ENCODE assay signal across 20 mouse cellular contexts in genomic region chr14:103587208-103587900, GRCm38 (mm10).
DNase-seq lines count a peak whose midpoint lies in the region; ATAC-seq lines count a peak whose summit lies in the region.
"Had no signal": no experiment of that assay in that cellular context is flagged by ENCODE, and none has a peak within 500 bp of the region (broad histone marks: within the 10 kb centered on the region; RNA-seq: fewer than 3 reads in every experiment).

No protein-coding gene starts in this region.

- H3K9me3 ChIP-seq in midbrain, embryonic 13.5 days: no peaks in the 10 kb centered on the region
- no peaks in the 10 kb centered on the region for H3K9me3 ChIP-seq in midbrain, embryonic 10.5 days (replicated peaks)
- H3K9me3 ChIP-seq in forebrain, embryonic 12.5 days: no peaks in the 10 kb centered on the region
- no peaks in the 10 kb centered on the region for H3K9me3 ChIP-seq in forebrain, embryonic 15.5 days
- no peaks in the 10 kb centered on the region for H3K9me3 ChIP-seq in neural tube, embryonic 14.5 days (ENCODE audit: control insufficient read depth, low read length)
- H3K9me3 ChIP-seq: embryonic facial prominence, embryonic 15.5 days; heart, embryonic 15.5 days had no signal

- 68% methylated on average over 10 of the region's 10 CpGs for WGBS in midbrain, embryonic 13.5 days
- WGBS in midbrain, embryonic 10.5 days: 75% methylated on average over 10 of the region's 10 CpGs
- 51% methylated on average over 10 of the region's 10 CpGs for WGBS in forebrain, embryonic 12.5 days
- WGBS in forebrain, embryonic 15.5 days: 32% methylated on average over 10 of the region's 10 CpGs
- 35% methylated on average over 10 of the region's 10 CpGs for WGBS in neural tube, embryonic 14.5 days

- H3K9ac ChIP-seq in midbrain, embryonic 13.5 days (replicated peaks): no peak overlapping the region
- no peak overlapping the region for H3K9ac ChIP-seq in forebrain, embryonic 12.5 days
- H3K9ac ChIP-seq in forebrain, embryonic 15.5 days (replicated peaks): no peak overlapping the region
- H3K9ac ChIP-seq in neural tube, embryonic 14.5 days (replicated peaks; ENCODE audit: low read depth, low read length): no peak overlapping the region
- H3K9ac ChIP-seq: embryonic facial prominence, embryonic 15.5 days; heart, embryonic 15.5 days; hindbrain, embryonic 14.5 days had no signal

- 0 out of 2 replicates have a peak, but pooled peaks have one; percentile 20 for ATAC-seq in midbrain, embryonic 13.5 days
- peak; percentile 72 for ATAC-seq in forebrain, embryonic 12.5 days (ENCODE audit: low FRiP score)
- ATAC-seq in forebrain, embryonic 15.5 days (replicated peaks): peak; percentile 57
- peak; percentile 44; the same call in 1 of the 2 replicates for ATAC-seq in neural tube, embryonic 14.5 days (ENCODE audit: low read depth)
- ATAC-seq: activated CD4-positive, CD25-positive, alpha-beta regulatory T cell, adult 4 months; intestine, embryonic 16.5 days; Patski had no signal

- no peaks in the 10 kb centered on the region for H3K36me3 ChIP-seq in midbrain, embryonic 13.5 days
- H3K36me3 ChIP-seq in midbrain, embryonic 10.5 days: no peaks in the 10 kb centered on the region
- no peaks in the 10 kb centered on the region for H3K36me3 ChIP-seq in forebrain, embryonic 12.5 days (replicated peaks)
- H3K36me3 ChIP-seq in forebrain, embryonic 15.5 days: no peaks in the 10 kb centered on the region
- H3K36me3 ChIP-seq in neural tube, embryonic 14.5 days (ENCODE audit: control insufficient read depth, insufficient read depth, low read length): no peaks in the 10 kb centered on the region
- H3K36me3 ChIP-seq: embryonic facial prominence, embryonic 15.5 days; heart, embryonic 15.5 days had no signal

- H3K27ac ChIP-seq in midbrain, embryonic 13.5 days: no peak overlapping the region
- H3K27ac ChIP-seq in midbrain, embryonic 10.5 days (replicated peaks): no peak overlapping the region
- H3K27ac ChIP-seq in forebrain, embryonic 12.5 days: no peak overlapping the region
- H3K27ac ChIP-seq in forebrain, embryonic 15.5 days (replicated peaks): 0 out of 2 replicates have a peak overlapping the region, but pooled peaks have one; percentile 16
- no peak overlapping the region for H3K27ac ChIP-seq in neural tube, embryonic 14.5 days (ENCODE audit: low read depth, low read length)
- H3K27ac ChIP-seq: embryonic facial prominence, embryonic 15.5 days; heart, embryonic 15.5 days; hindbrain, embryonic 14.5 days had no signal

- H3K4me3 ChIP-seq in midbrain, embryonic 13.5 days (replicated peaks): no peak overlapping the region
- no peak overlapping the region for H3K4me3 ChIP-seq in midbrain, embryonic 10.5 days
- no peak overlapping the region for H3K4me3 ChIP-seq in forebrain, embryonic 12.5 days (replicated peaks)
- no peak overlapping the region for H3K4me3 ChIP-seq in forebrain, embryonic 15.5 days
- no peak overlapping the region for H3K4me3 ChIP-seq in neural tube, embryonic 14.5 days (ENCODE audit: low read depth, low read length)
- H3K4me3 ChIP-seq: embryonic facial prominence, embryonic 15.5 days; erythroblast, embryonic 14.5 days; heart, embryonic 15.5 days had no signal

- no peaks in the 10 kb centered on the region for H3K4me1 ChIP-seq in midbrain, embryonic 13.5 days (replicated peaks)
- H3K4me1 ChIP-seq in midbrain, embryonic 10.5 days: no peaks in the 10 kb centered on the region
- H3K4me1 ChIP-seq in forebrain, embryonic 12.5 days: peaks cover 7% of the 10 kb centered on the region; the same call in 1 of the 2 replicates
- H3K4me1 ChIP-seq in forebrain, embryonic 15.5 days: peaks cover 6% of the 10 kb centered on the region
- 0 out of 2 replicates have a peak, but pooled peaks cover 9% of the 10 kb centered on the region for H3K4me1 ChIP-seq in neural tube, embryonic 14.5 days (ENCODE audit: control insufficient read depth, insufficient read depth, low read length)
- H3K4me1 ChIP-seq: embryonic facial prominence, embryonic 15.5 days; heart, embryonic 15.5 days had no signal

- no peak for DNase-seq in midbrain, embryonic 10.5 days (ENCODE audit: low spot score)
- no peak for DNase-seq in cerebellum, postnatal 36 days
- DNase-seq in adrenal gland, postnatal 36 days: no peak
- DNase-seq: cerebellum, adult 2 months; embryo, embryonic 11 days; heart, adult 18-20 months; heart, postnatal 14 days had no signal

- H3K27me3 ChIP-seq in midbrain, embryonic 13.5 days: no peaks in the 10 kb centered on the region
- no peaks in the 10 kb centered on the region for H3K27me3 ChIP-seq in midbrain, embryonic 10.5 days (ENCODE audit: low read depth, poor library complexity, severe bottlenecking)
- no peaks in the 10 kb centered on the region for H3K27me3 ChIP-seq in forebrain, embryonic 12.5 days
- H3K27me3 ChIP-seq in forebrain, embryonic 15.5 days: no peaks in the 10 kb centered on the region
- H3K27me3 ChIP-seq in neural tube, embryonic 14.5 days (ENCODE audit: control insufficient read depth, insufficient read depth, low read length): no peaks in the 10 kb centered on the region
- H3K27me3 ChIP-seq: CH12.LX; embryonic facial prominence, embryonic 15.5 days; heart, embryonic 15.5 days; Patski had no signal

- no peak overlapping the region for H3K4me2 ChIP-seq in midbrain, embryonic 13.5 days (replicated peaks)
- H3K4me2 ChIP-seq in forebrain, embryonic 12.5 days: no peak overlapping the region
- no peak overlapping the region for H3K4me2 ChIP-seq in forebrain, embryonic 15.5 days (replicated peaks)
- peak overlapping the region; percentile 8; the same call in 1 of the 2 replicates for H3K4me2 ChIP-seq in neural tube, embryonic 14.5 days (ENCODE audit: low read depth, low read length)
- H3K4me2 ChIP-seq: embryonic facial prominence, embryonic 15.5 days; heart, embryonic 11.5 days; heart, embryonic 15.5 days; hindbrain, embryonic 14.5 days had no signal

Comparison
In these comparisons a context has a peak if more than half of its experiments do, and no peak if none do; other contexts are left out.
1. ATAC-seq: peak in every context shown above with its lines; median percentile 72 in forebrain, embryonic 12.5 days; 57 in forebrain, embryonic 15.5 days; 44 in neural tube, embryonic 14.5 days; 20 in midbrain, embryonic 13.5 days.